Mouse (Mus musculus) kidney, postnatal 36 days (tissue): Measurements from ENCODE around the gene Parp9.

ENCODE experiments used
- DNase-seq, 2 experiments: peaks; one replicate each; pipeline ENCODE4 v3.0.0; 2021 to 2022; ENCODE audit warnings: mixed read lengths in 2 of 2

Parp9 gene

DNA sequence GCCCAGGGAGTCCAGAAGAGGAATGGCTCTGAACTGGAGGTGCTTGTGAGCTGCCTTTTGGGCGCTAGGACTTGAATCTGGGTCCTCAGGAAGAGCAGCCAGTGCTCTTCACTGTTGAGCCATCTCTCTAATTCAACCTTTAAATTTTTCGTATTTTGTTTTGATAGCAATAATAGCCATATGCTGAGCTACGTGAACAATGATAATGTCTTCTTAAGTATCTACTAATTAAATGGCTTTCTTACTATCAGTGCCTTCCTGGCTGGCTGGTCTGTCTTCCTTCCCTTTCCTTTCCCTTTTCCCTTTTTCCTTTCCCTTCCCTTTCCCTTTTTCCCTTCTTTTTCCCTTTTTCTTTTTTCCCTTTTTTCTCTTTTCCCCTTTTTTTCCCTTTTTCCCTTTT, 70.1 kb downstream of the Parp9 start:
- DNase-seq = no peak

GRCm38 (mm10) chr16:36016335-36016734, 78.1 kb downstream of the Parp9 start:
- no peak for DNase-seq
